Mouse (Mus musculus): ENCODE measurements around the gene Syndig1l. TPM values are rescaled to one million over a fixed set of nuclear protein-coding genes. Genes with fewer than 3 reads are reported as not detected.

Syndig1l gene
- not detected in 2 replicates for polyA plus RNA-seq (2015; fragmentation: Nextera tagmentation; extraction: Ambion mirVana)

GRCm38 (mm10) chr12:84698319-84699081 lies at the start of gene Syndig1l:
Gene Syndig1l (minus strand): TSS chr12:84698831.
- Histone ChIP-seq H3K27ac (no peak within 1 kb of the TSS), H3K27me3 (peaks cover 85% of the 10 kb centered on the region), H3K9me3 (no peaks in the 10 kb centered on the region), H3K36me3 (no peaks in the 10 kb centered on the region), H3K9ac (no peak within 1 kb of the TSS), H3K4me3 (peak within 1 kb of the TSS; percentile 59), H3K4me2 (replicated peaks) (peak within 1 kb of the TSS; percentile 92), H3K4me1 (peaks cover 3% of the 10 kb centered on the region; the same call in 1 of the 2 replicates)
- peak; percentile 81 for ATAC-seq (ENCODE audit: low FRiP score, low read depth)
- under 1% methylated on average over 77 of the region's 79 CpGs for WGBS

GRCm38 (mm10) chr12:84748134-84748533 lies 49.5 kb upstream of the Syndig1l start:
- H3K27ac ChIP-seq = no peak overlapping the region
- 70% methylated on average over 3 of the region's 3 CpGs for WGBS
- no peak overlapping the region for H3K9ac ChIP-seq
- H3K4me3 ChIP-seq = no peak overlapping the region
- H3K9me3 ChIP-seq = no peaks in the 10 kb centered on the region
- no peaks in the 10 kb centered on the region for H3K36me3 ChIP-seq
- no peak overlapping the region for H3K4me2 ChIP-seq (replicated peaks)
- peaks cover 11% of the 10 kb centered on the region; the same call in 1 of the 2 replicates for H3K4me1 ChIP-seq
- ATAC-seq (ENCODE audit: low FRiP score, low read depth) = no peak
- 0 out of 2 replicates have a peak, but pooled peaks cover 3% of the 10 kb centered on the region for H3K27me3 ChIP-seq

- H3K27ac ChIP-seq = no peak overlapping the region
- WGBS = 69% methylated on average over 4 of the region's 4 CpGs
- no peaks in the 10 kb centered on the region for H3K36me3 ChIP-seq
- no peaks in the 10 kb centered on the region for H3K4me1 ChIP-seq
- H3K4me3 ChIP-seq = no peak overlapping the region
- H3K9me3 ChIP-seq = no peaks in the 10 kb centered on the region
- ATAC-seq (ENCODE audit: low FRiP score, low read depth) = no peak
- no peak overlapping the region for H3K9ac ChIP-seq
- H3K27me3 ChIP-seq = 0 out of 2 replicates have a peak, but pooled peaks cover 3% of the 10 kb centered on the region
- H3K4me2 ChIP-seq (replicated peaks) = no peak overlapping the region
These were observed 47.1 kb upstream of the Syndig1l start for GRCm38 (mm10) chr12:84745700-84746099.

- WGBS = 84% methylated on average over 10 of the region's 10 CpGs
These were observed 44.9 kb upstream of the Syndig1l start for GRCm38 (mm10) chr12:84743496-84743895.

GRCm38 (mm10) chr12:84733366-84733765 lies 34.7 kb upstream of the Syndig1l start:
- Histone ChIP-seq H3K9me3 (no peaks in the 10 kb centered on the region), H3K4me3 (no peak overlapping the region), H3K27me3 (0 out of 2 replicates have a peak, but pooled peaks cover 4% of the 10 kb centered on the region), H3K9ac (no peak overlapping the region; the same call in 1 of the 2 replicates), H3K36me3 (no peaks in the 10 kb centered on the region), H3K4me1 (no peaks in the 10 kb centered on the region), H3K4me2 (replicated peaks) (no peak overlapping the region), H3K27ac (no peak overlapping the region)
- WGBS = 72% methylated on average over 13 of the region's 13 CpGs
- no peak for ATAC-seq (ENCODE audit: low FRiP score, low read depth)

More at GRCm38 (mm10) chr12:84743496-84743895, 44.9 kb upstream of the Syndig1l start:
- H3K4me1 ChIP-seq = no peaks in the 10 kb centered on the region
- no peak overlapping the region for H3K4me2 ChIP-seq (replicated peaks)
- ATAC-seq (ENCODE audit: low FRiP score, low read depth) = no peak
- H3K27ac ChIP-seq = no peak overlapping the region
- H3K27me3 ChIP-seq = 0 out of 2 replicates have a peak, but pooled peaks cover 3% of the 10 kb centered on the region
- H3K36me3 ChIP-seq = no peaks in the 10 kb centered on the region
- no peak overlapping the region for H3K4me3 ChIP-seq
- H3K9ac ChIP-seq = no peak overlapping the region
- no peaks in the 10 kb centered on the region for H3K9me3 ChIP-seq

GRCm38 (mm10) chr12:84728421-84728820 lies 29.8 kb upstream of the Syndig1l start:
- WGBS = 91% methylated on average over 10 of the region's 10 CpGs

GRCm38 (mm10) chr12:84727434-84727833 lies 28.8 kb upstream of the Syndig1l start:
- Histone ChIP-seq H3K9ac (no peak overlapping the region), H3K27ac (no peak overlapping the region), H3K36me3 (no peaks in the 10 kb centered on the region), H3K4me2 (replicated peaks) (no peak overlapping the region), H3K9me3 (no peaks in the 10 kb centered on the region), H3K4me1 (no peaks in the 10 kb centered on the region), H3K27me3 (no peaks in the 10 kb centered on the region), H3K4me3 (no peak overlapping the region)
- 55% methylated on average over 5 of the region's 5 CpGs for WGBS
- no peak for ATAC-seq (ENCODE audit: low FRiP score, low read depth)

More at GRCm38 (mm10) chr12:84728421-84728820, 29.8 kb upstream of the Syndig1l start:
- Histone ChIP-seq H3K27ac (no peak overlapping the region), H3K4me3 (no peak overlapping the region), H3K27me3 (0 out of 2 replicates have a peak, but pooled peaks cover 4% of the 10 kb centered on the region), H3K36me3 (no peaks in the 10 kb centered on the region), H3K9me3 (no peaks in the 10 kb centered on the region), H3K4me2 (replicated peaks) (no peak overlapping the region), H3K4me1 (no peaks in the 10 kb centered on the region), H3K9ac (no peak overlapping the region)
- ATAC-seq (ENCODE audit: low FRiP score, low read depth) = no peak

GRCm38 (mm10) chr12:84726986-84727385 lies 28.4 kb upstream of the Syndig1l start:
- no peak for ATAC-seq (ENCODE audit: low FRiP score, low read depth)

GRCm38 (mm10) chr12:84726391-84726790 lies 27.8 kb upstream of the Syndig1l start:
- WGBS = 83% methylated on average over 4 of the region's 4 CpGs
- Histone ChIP-seq H3K27me3 (no peaks in the 10 kb centered on the region), H3K36me3 (no peaks in the 10 kb centered on the region), H3K4me3 (no peak overlapping the region), H3K9ac (no peak overlapping the region), H3K27ac (no peak overlapping the region), H3K9me3 (no peaks in the 10 kb centered on the region), H3K4me1 (no peaks in the 10 kb centered on the region), H3K4me2 (replicated peaks) (no peak overlapping the region)
- no peak for ATAC-seq (ENCODE audit: low FRiP score, low read depth)

More at GRCm38 (mm10) chr12:84726986-84727385, 28.4 kb upstream of the Syndig1l start:
- whole genome bisulfite sequencing = 47% methylated on average over 4 of the region's 4 CpGs
- no peaks in the 10 kb centered on the region for H3K36me3 ChIP-seq
- no peak overlapping the region for H3K4me2 ChIP-seq (replicated peaks)
- H3K9me3 ChIP-seq = no peaks in the 10 kb centered on the region
- no peaks in the 10 kb centered on the region for H3K4me1 ChIP-seq
- H3K9ac ChIP-seq = no peak overlapping the region
- H3K27me3 ChIP-seq = no peaks in the 10 kb centered on the region
- no peak overlapping the region for H3K4me3 ChIP-seq
- H3K27ac ChIP-seq = no peak overlapping the region

GRCm38 (mm10) chr12:84718462-84719244 lies 20.0 kb upstream of the Syndig1l start:
- no peak overlapping the region for H3K9ac ChIP-seq
- no peak overlapping the region for H3K27ac ChIP-seq
- H3K4me1 ChIP-seq = no peaks in the 10 kb centered on the region
- ATAC-seq (ENCODE audit: low FRiP score, low read depth) = no peak
- H3K4me3 ChIP-seq = no peak overlapping the region
- H3K4me2 ChIP-seq (replicated peaks) = no peak overlapping the region
- H3K36me3 ChIP-seq = no peaks in the 10 kb centered on the region
- WGBS = 85% methylated on average over 9 of the region's 9 CpGs
- H3K27me3 ChIP-seq = no peaks in the 10 kb centered on the region
- no peaks in the 10 kb centered on the region for H3K9me3 ChIP-seq

- Histone ChIP-seq H3K36me3 (no peaks in the 10 kb centered on the region), H3K27me3 (no peaks in the 10 kb centered on the region), H3K4me1 (no peaks in the 10 kb centered on the region), H3K4me3 (no peak overlapping the region), H3K9ac (no peak overlapping the region), H3K4me2 (replicated peaks) (no peak overlapping the region), H3K27ac (no peak overlapping the region), H3K9me3 (no peaks in the 10 kb centered on the region)
- whole genome bisulfite sequencing = 43% methylated on average over 6 of the region's 6 CpGs
- ATAC-seq (ENCODE audit: low FRiP score, low read depth) = no peak
These were observed 15.9 kb upstream of the Syndig1l start for GRCm38 (mm10) chr12:84714578-84714977.

- no peaks in the 10 kb centered on the region for H3K4me1 ChIP-seq
- no peak overlapping the region for H3K4me2 ChIP-seq (replicated peaks)
- ATAC-seq (ENCODE audit: low FRiP score, low read depth) = no peak
- H3K9ac ChIP-seq = no peak overlapping the region
- WGBS = 26% methylated on average over 14 of the region's 14 CpGs
- H3K27me3 ChIP-seq = no peaks in the 10 kb centered on the region
- H3K4me3 ChIP-seq = no peak overlapping the region
- H3K27ac ChIP-seq = no peak overlapping the region
- no peaks in the 10 kb centered on the region for H3K9me3 ChIP-seq
- no peaks in the 10 kb centered on the region for H3K36me3 ChIP-seq
These were observed 11.3 kb upstream of the Syndig1l start for GRCm38 (mm10) chr12:84709842-84710439.

Measured in limb, embryonic 13.5 days (tissue).